Mouse (Mus musculus): ENCODE data around the gene BC051142. TPM values are rescaled to one million over a fixed set of nuclear protein-coding genes. Genes with fewer than 3 reads are reported as not detected.
A peak's percentile ranks its signal among the peaks of the same experiment; 100 is the strongest.

BC051142 gene
- polyA plus RNA-seq, 1 experiment from 2014 or later, result not detected

GRCm38 (mm10) chr17:34388513-34388912, 10.1 kb upstream of the BC051142 start:
- ATAC-seq (replicated peaks; ENCODE audit: extremely low read depth, insufficient read depth, low FRiP score), result no peak
- Histone ChIP-seq H3K27ac (ENCODE audit: low read length) (no peak overlapping the region), H3K36me3 (ENCODE audit: control insufficient read depth, insufficient read depth) (no peaks in the 10 kb centered on the region), H3K9me3 (replicated peaks; ENCODE audit: control insufficient read depth, low read length) (no peaks in the 10 kb centered on the region), H3K27me3 (ENCODE audit: control insufficient read depth, insufficient read depth, low read length) (peaks cover 8% of the 10 kb centered on the region; the same call in 1 of the 2 replicates), H3K4me1 (ENCODE audit: control insufficient read depth, insufficient read depth, low read length) (no peaks in the 10 kb centered on the region), H3K9ac (ENCODE audit: low read length) (no peak overlapping the region), H3K4me3 (ENCODE audit: low read length) (no peak overlapping the region), H3K4me2 (ENCODE audit: low read depth, low read length) (no peak overlapping the region)
- 35% methylated on average over 4 of the region's 4 CpGs for WGBS

GRCm38 (mm10) chr17:34391507-34391906, 7.1 kb upstream of the BC051142 start:
- no peak for ATAC-seq (replicated peaks; ENCODE audit: extremely low read depth, insufficient read depth, low FRiP score)
- Histone ChIP-seq H3K4me1 (ENCODE audit: control insufficient read depth, insufficient read depth, low read length) (no peaks in the 10 kb centered on the region), H3K9me3 (replicated peaks; ENCODE audit: control insufficient read depth, low read length) (no peaks in the 10 kb centered on the region), H3K36me3 (ENCODE audit: control insufficient read depth, insufficient read depth) (no peaks in the 10 kb centered on the region), H3K27ac (ENCODE audit: low read length) (no peak overlapping the region), H3K27me3 (ENCODE audit: control insufficient read depth, insufficient read depth, low read length) (peaks cover 8% of the 10 kb centered on the region; the same call in 1 of the 2 replicates), H3K4me2 (ENCODE audit: low read depth, low read length) (no peak overlapping the region), H3K4me3 (ENCODE audit: low read length) (no peak overlapping the region), H3K9ac (ENCODE audit: low read length) (no peak overlapping the region)
- WGBS, result 54% methylated on average over 7 of the region's 7 CpGs

- ATAC-seq (replicated peaks; ENCODE audit: extremely low read depth, insufficient read depth, low FRiP score), result no peak; the same call in 1 of the 2 replicates
- H3K9ac ChIP-seq (ENCODE audit: low read length), result no peak overlapping the region
Measured at GRCm38 (mm10) chr17:34392321-34392720, 6.3 kb upstream of the BC051142 start.

DNA sequence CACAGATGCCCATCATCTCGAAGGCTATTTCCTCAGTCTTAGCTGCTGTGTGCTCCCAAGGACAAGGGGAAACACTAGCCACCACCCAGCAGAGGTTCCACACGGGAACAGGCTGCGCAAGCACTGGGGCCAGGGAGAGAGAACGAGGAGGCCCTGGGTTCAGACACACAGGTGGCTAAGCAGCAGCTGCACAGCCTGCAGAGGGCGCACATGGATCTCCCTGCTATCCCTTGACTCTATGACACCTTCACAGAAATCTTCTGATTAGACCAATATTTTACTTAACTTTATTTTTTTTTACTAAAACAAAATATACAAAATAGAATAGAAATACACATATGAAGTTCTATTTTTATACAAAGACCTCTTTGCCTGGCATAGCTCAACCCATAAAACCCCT, 1.3 kb upstream of the BC051142 start:
- H3K9ac ChIP-seq (ENCODE audit: low read length), result no peak overlapping the region
- no peak for ATAC-seq (replicated peaks; ENCODE audit: extremely low read depth, insufficient read depth, low FRiP score)
- no peaks in the 10 kb centered on the region for H3K4me1 ChIP-seq (ENCODE audit: control insufficient read depth, insufficient read depth, low read length)
- H3K4me2 ChIP-seq (ENCODE audit: low read depth, low read length), result no peak overlapping the region
- H3K9me3 ChIP-seq (replicated peaks; ENCODE audit: control insufficient read depth, low read length), result no peaks in the 10 kb centered on the region
- H3K36me3 ChIP-seq (ENCODE audit: control insufficient read depth, insufficient read depth), result no peaks in the 10 kb centered on the region
- peaks cover 12% of the 10 kb centered on the region for H3K27me3 ChIP-seq (ENCODE audit: control insufficient read depth, insufficient read depth, low read length)
- no peak overlapping the region for H3K27ac ChIP-seq (ENCODE audit: low read length)
- WGBS, result 60% methylated on average over 5 of the region's 5 CpGs
- no peak overlapping the region for H3K4me3 ChIP-seq (ENCODE audit: low read length)

More at GRCm38 (mm10) chr17:34392321-34392720, 6.3 kb upstream of the BC051142 start:
- Histone ChIP-seq H3K36me3 (ENCODE audit: control insufficient read depth, insufficient read depth) (no peaks in the 10 kb centered on the region), H3K27ac (ENCODE audit: low read length) (no peak overlapping the region), H3K4me3 (ENCODE audit: low read length) (peak overlapping the region; percentile 44), H3K9me3 (replicated peaks; ENCODE audit: control insufficient read depth, low read length) (no peaks in the 10 kb centered on the region), H3K4me1 (ENCODE audit: control insufficient read depth, insufficient read depth, low read length) (no peaks in the 10 kb centered on the region), H3K4me2 (ENCODE audit: low read depth, low read length) (peak overlapping the region; percentile 64), H3K27me3 (ENCODE audit: control insufficient read depth, insufficient read depth, low read length) (peaks cover 8% of the 10 kb centered on the region; the same call in 1 of the 2 replicates)
- 3% methylated on average over 24 of the region's 24 CpGs for WGBS

DNA sequence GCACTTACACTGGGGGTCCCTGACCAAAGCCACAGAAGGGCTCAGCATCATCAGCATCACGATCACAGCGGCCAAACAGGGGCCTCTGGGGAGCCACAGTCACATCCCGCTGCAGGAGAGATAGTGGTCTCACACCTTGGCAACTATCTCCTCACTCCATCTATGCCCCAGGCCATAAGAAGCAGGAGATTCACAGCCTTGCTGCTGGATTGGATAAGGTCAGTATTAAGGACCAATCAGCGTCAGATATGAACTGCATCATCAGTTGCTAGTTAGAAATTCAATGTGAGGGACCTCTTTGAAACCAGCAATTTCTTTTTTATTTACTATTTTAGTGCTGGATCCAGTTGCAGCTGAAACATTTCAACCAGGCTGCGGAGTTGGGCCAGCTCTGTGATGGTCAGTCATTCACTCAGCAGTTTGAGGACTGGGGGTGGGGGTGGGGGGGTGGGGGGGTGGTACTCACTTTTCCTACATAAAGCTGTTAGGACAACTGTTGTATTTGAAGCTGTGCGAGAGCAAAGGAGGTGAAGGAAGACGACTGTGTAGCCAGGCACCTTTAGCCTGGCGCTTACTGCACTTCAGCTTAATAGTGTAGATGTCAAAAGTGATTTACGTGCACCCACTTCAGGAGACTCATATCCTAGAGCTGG, 436 bp upstream of the BC051142 start:
- Histone ChIP-seq H3K27me3 (ENCODE audit: control insufficient read depth, insufficient read depth, low read length) (peaks cover 12% of the 10 kb centered on the region), H3K4me3 (ENCODE audit: low read length) (peak overlapping the region; percentile 55), H3K27ac (ENCODE audit: low read length) (no peak overlapping the region), H3K9ac (ENCODE audit: low read length) (no peak overlapping the region), H3K36me3 (ENCODE audit: control insufficient read depth, insufficient read depth) (no peaks in the 10 kb centered on the region), H3K4me1 (ENCODE audit: control insufficient read depth, insufficient read depth, low read length) (no peaks in the 10 kb centered on the region), H3K9me3 (replicated peaks; ENCODE audit: control insufficient read depth, low read length) (no peaks in the 10 kb centered on the region), H3K4me2 (ENCODE audit: low read depth, low read length) (peak overlapping the region; percentile 83)
- 11% methylated on average over 9 of the region's 9 CpGs for WGBS
- ATAC-seq (replicated peaks; ENCODE audit: extremely low read depth, insufficient read depth, low FRiP score), result peak; percentile 71

DNA sequence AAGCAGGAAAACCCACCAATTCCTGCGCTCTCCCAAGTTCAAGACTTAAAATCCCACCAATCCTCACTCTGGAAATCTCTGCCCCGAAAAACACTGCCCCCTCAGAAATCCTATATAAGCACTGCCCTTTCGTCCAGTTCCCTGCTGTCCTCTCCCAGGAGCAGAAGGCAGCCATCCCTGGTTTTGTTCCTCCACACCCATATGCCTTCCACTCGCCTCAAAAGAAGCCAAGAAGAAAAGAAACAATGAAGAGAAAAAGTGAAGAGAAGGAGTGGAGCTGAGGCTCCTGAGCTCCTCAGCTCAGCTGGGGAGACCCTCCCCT, 735 bp downstream of the BC051142 start:
- no peaks in the 10 kb centered on the region for H3K9me3 ChIP-seq (replicated peaks; ENCODE audit: control insufficient read depth, low read length)
- 54% methylated on average over 4 of the region's 4 CpGs for WGBS
- H3K27me3 ChIP-seq (ENCODE audit: control insufficient read depth, insufficient read depth, low read length), result peaks cover 12% of the 10 kb centered on the region
- ATAC-seq (replicated peaks; ENCODE audit: extremely low read depth, insufficient read depth, low FRiP score), result no peak
- no peak overlapping the region for H3K27ac ChIP-seq (ENCODE audit: low read length)
- no peak overlapping the region for H3K9ac ChIP-seq (ENCODE audit: low read length)
- peak overlapping the region; percentile 83; the same call in 1 of the 2 replicates for H3K4me2 ChIP-seq (ENCODE audit: low read depth, low read length)
- H3K36me3 ChIP-seq (ENCODE audit: control insufficient read depth, insufficient read depth), result no peaks in the 10 kb centered on the region
- H3K4me3 ChIP-seq (ENCODE audit: low read length), result no peak overlapping the region; the same call in 1 of the 2 replicates
- no peaks in the 10 kb centered on the region for H3K4me1 ChIP-seq (ENCODE audit: control insufficient read depth, insufficient read depth, low read length)

DNA sequence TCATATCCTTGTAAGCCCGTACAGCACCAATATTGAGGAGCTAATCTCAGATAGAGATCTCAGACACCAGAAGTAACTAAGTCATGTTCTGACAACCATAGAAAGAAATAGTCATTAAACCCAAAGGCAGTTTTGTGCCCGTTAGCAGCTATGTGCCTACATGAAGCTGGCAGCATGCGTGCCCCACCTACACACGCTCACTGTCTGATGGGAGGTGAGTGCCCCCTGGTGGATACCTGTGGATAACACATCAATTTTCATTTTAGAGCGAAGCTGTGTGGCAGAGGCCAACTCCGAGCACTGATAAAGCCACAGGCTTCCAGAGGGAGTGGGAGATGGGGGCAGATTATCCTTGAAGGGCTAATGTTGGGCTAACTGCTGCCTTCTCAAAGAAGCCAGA, 12.5 kb downstream of the BC051142 start:
- no peak for ATAC-seq (replicated peaks; ENCODE audit: extremely low read depth, insufficient read depth, low FRiP score)
- Histone ChIP-seq H3K4me1 (ENCODE audit: control insufficient read depth, insufficient read depth, low read length) (no peaks in the 10 kb centered on the region), H3K27ac (ENCODE audit: low read length) (no peak overlapping the region), H3K4me2 (ENCODE audit: low read depth, low read length) (no peak overlapping the region), H3K36me3 (ENCODE audit: control insufficient read depth, insufficient read depth) (no peaks in the 10 kb centered on the region), H3K4me3 (ENCODE audit: low read length) (no peak overlapping the region), H3K9me3 (replicated peaks; ENCODE audit: control insufficient read depth, low read length) (no peaks in the 10 kb centered on the region), H3K27me3 (ENCODE audit: control insufficient read depth, insufficient read depth, low read length) (no peaks in the 10 kb centered on the region; the same call in 1 of the 2 replicates), H3K9ac (ENCODE audit: low read length) (no peak overlapping the region)
- 22% methylated on average over 6 of the region's 6 CpGs for WGBS

DNA sequence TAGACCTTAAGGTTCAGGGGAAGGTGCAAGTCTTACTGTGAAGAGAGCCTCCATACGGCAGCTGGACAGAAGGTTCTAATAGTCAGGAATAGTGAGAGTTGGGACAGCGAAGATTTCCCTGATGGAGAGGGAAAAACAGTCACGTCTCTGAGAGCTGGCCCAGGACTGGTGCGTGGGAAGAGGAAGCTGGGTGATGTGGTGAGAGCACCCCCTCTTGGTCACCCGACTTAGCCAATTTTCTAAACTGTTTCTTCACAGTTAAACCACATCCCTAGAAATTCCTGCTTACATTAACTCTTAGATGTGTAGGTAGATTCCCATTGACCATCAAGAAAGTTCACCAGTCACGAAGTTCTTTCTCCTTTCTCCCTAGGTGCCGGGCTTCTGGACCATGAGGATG, 21.4 kb downstream of the BC051142 start:
- no peak for ATAC-seq (replicated peaks; ENCODE audit: extremely low read depth, insufficient read depth, low FRiP score)
- WGBS, result 60% methylated on average over 7 of the region's 7 CpGs
- no peaks in the 10 kb centered on the region for H3K9me3 ChIP-seq (replicated peaks; ENCODE audit: control insufficient read depth, low read length)
- no peak overlapping the region for H3K27ac ChIP-seq (ENCODE audit: low read length)
- H3K4me1 ChIP-seq (ENCODE audit: control insufficient read depth, insufficient read depth, low read length), result no peaks in the 10 kb centered on the region
- H3K36me3 ChIP-seq (ENCODE audit: control insufficient read depth, insufficient read depth), result no peaks in the 10 kb centered on the region
- H3K27me3 ChIP-seq (ENCODE audit: control insufficient read depth, insufficient read depth, low read length), result peaks cover 2% of the 10 kb centered on the region; the same call in 1 of the 2 replicates
- no peak overlapping the region for H3K4me3 ChIP-seq (ENCODE audit: low read length)
- no peak overlapping the region for H3K9ac ChIP-seq (ENCODE audit: low read length)
- H3K4me2 ChIP-seq (ENCODE audit: low read depth, low read length), result no peak overlapping the region

GRCm38 (mm10) chr17:34427597-34427996, 29.0 kb downstream of the BC051142 start:
- no peaks in the 10 kb centered on the region for H3K36me3 ChIP-seq (ENCODE audit: control insufficient read depth, insufficient read depth)
- H3K4me3 ChIP-seq (ENCODE audit: low read length), result no peak overlapping the region
- ATAC-seq (replicated peaks; ENCODE audit: extremely low read depth, insufficient read depth, low FRiP score), result no peak
- no peaks in the 10 kb centered on the region for H3K27me3 ChIP-seq (ENCODE audit: control insufficient read depth, insufficient read depth, low read length)
- no peak overlapping the region for H3K4me2 ChIP-seq (ENCODE audit: low read depth, low read length)
- no peak overlapping the region for H3K9ac ChIP-seq (ENCODE audit: low read length)
- no peaks in the 10 kb centered on the region for H3K4me1 ChIP-seq (ENCODE audit: control insufficient read depth, insufficient read depth, low read length)
- no peaks in the 10 kb centered on the region for H3K9me3 ChIP-seq (replicated peaks; ENCODE audit: control insufficient read depth, low read length)
- no peak overlapping the region for H3K27ac ChIP-seq (ENCODE audit: low read length)
